Mouse (Mus musculus) stomach, postnatal 0 days (tissue): ENCODE measurements at regions not wholly inside any gene's neighbourhood (a gene's known extent, or its start where the extent isn't known, plus 50 kb on each side); places are given as distances from the start of the nearest gene placed in this dataset.

Experiments used
- CTCF ChIP-seq: IDR thresholded peaks from 2 replicates; pipeline ENCODE4 v1.5.1; 2016; ENCODE audit warnings: antibody characterized with exemption, low read depth, mild to moderate bottlenecking, moderate library complexity
- EP300 ChIP-seq: optimal IDR thresholded peaks from 2 replicates; pipeline ENCODE3; 2016; ENCODE audit warnings: antibody characterized with exemption

DNA sequence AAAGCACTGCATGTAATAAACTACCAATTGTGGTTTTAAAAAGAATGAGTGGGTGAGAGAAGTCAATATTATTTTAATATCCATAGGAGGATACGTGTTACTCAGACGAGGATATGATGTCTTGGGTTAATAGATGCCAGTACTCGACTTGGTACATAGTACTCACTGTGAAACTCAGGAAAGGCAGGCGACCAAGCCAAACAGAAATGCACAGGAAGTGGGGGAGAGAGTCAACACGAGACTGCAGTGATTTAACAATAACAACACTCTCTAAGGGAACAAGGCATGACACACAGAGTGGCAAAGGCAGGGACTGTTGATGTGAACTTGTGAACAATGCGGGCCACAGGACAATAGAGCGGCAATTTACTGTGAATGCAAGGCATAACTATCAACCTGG lies 464.6 kb downstream of the Etnk1 start:
- TF ChIP-seq EP300, result no peak
- TF ChIP-seq CTCF, result no peak
